Mouse (Mus musculus) thymus, adult 2 months (tissue): ENCODE results near the gene Casz1. TPM values are rescaled to one million over a fixed set of nuclear protein-coding genes. Genes with fewer than 3 reads are reported as not detected.

Source experiments
- DNase-seq: peaks from one replicate; pipeline ENCODE4 v3.0.0; 2021
- H3K27ac ChIP-seq: fragments of 200-500 bp; 2 replicates; pipeline ENCODE4 v1.5.1; 2012; ENCODE audit warnings: low read length, control low read depth; ENCODE audit not compliant: control insufficient read depth, insufficient read depth
- H3K27me3 ChIP-seq: fragments of 200-500 bp; 2 replicates; pipeline ENCODE4 v1.6.1; 2012; ENCODE audit warnings: mild to moderate bottlenecking, low read length, moderate library complexity, mixed read lengths; ENCODE audit not compliant: control insufficient read depth, insufficient read depth
- H3K36me3 ChIP-seq: fragments of 200-500 bp; 2 replicates; pipeline ENCODE4 v1.6.1; 2012; ENCODE audit warnings: mild to moderate bottlenecking, low read length, moderate library complexity; ENCODE audit not compliant: control insufficient read depth, insufficient read depth
- H3K4me1 ChIP-seq: fragments of 200-500 bp; replicated peaks from 2 replicates; pipeline ENCODE4 v1.6.1; 2012; ENCODE audit warnings: low read length; ENCODE audit not compliant: control insufficient read depth, insufficient read depth
- H3K4me3 ChIP-seq: fragments of 200-500 bp; 2 replicates; pipeline ENCODE4 v1.5.1; 2012; ENCODE audit warnings: mild to moderate bottlenecking, low read length, control low read depth, moderate library complexity; ENCODE audit not compliant: control insufficient read depth, insufficient read depth
- CTCF ChIP-seq: fragments of 200-500 bp; IDR thresholded peaks from 2 replicates; pipeline ENCODE4 v1.5.1; 2012; ENCODE audit warnings: mild to moderate bottlenecking, control low read depth, low read length, moderate library complexity, borderline replicate concordance; ENCODE audit not compliant: control insufficient read depth, poor library complexity, insufficient read depth; ENCODE audit errors: extremely low read depth
- POLR2A ChIP-seq: fragments of 200-500 bp; IDR thresholded peaks from 2 replicates; pipeline ENCODE4 v1.6.1; 2012; ENCODE audit warnings: mild to moderate bottlenecking, low read length, control low read depth, moderate library complexity; ENCODE audit not compliant: control insufficient read depth, poor library complexity, insufficient read depth; ENCODE audit errors: extremely low read depth
- WGBS: fragments of 180-500 bp; shearing (Covaris S2); methylation state at CpG from one replicate; pipeline ENCODE4 v1.1.7; 2018; 5-methylcytosine and 5-hydroxymethylcytosine counted together
- polyA plus RNA-seq: library from polyadenylated mRNA; depleted of rRNA; stranded (reverse); fragments of >200 nt; gene quantifications from 2 replicates; pipeline ENCODE4 v1.2.3, GENCODE M21; 2012

Gene Casz1
- polyA plus RNA-seq, 1 experiment, result 5.8 TPM

- no peak for TF ChIP-seq POLR2A
- TF ChIP-seq CTCF, result no peak
- Histone ChIP-seq H3K27me3 (no peaks in the 10 kb centered on the region), H3K27ac (no peak overlapping the region), H3K4me1 (no peaks in the 10 kb centered on the region), H3K36me3 (no peaks in the 10 kb centered on the region), H3K4me3 (no peak overlapping the region)
- no peak for DNase-seq
- WGBS, result 92% methylated on average over 44 of the region's 44 CpGs
Measured at GRCm38 (mm10) chr4:148951821-148952291, 147.6 kb downstream of the Casz1 start.

- 87% methylated on average over 69 of the region's 69 CpGs for WGBS
- H3K4me1 ChIP-seq, result no peaks in the 10 kb centered on the region
- no peak overlapping the region for H3K27ac ChIP-seq
- DNase-seq, result no peak
- H3K36me3 ChIP-seq, result no peaks in the 10 kb centered on the region
- no peak for TF ChIP-seq POLR2A
- no peak for TF ChIP-seq CTCF
- no peaks in the 10 kb centered on the region for H3K27me3 ChIP-seq
- no peak overlapping the region for H3K4me3 ChIP-seq
Measured at GRCm38 (mm10) chr4:148952328-148953222, 148.3 kb downstream of the Casz1 start.

GRCm38 (mm10) chr4:148955131-148955813, 151.0 kb downstream of the Casz1 start:
- no peak overlapping the region for H3K4me3 ChIP-seq
- no peak for DNase-seq
- TF ChIP-seq POLR2A (no peak), CTCF (no peak)
- no peaks in the 10 kb centered on the region for H3K36me3 ChIP-seq
- WGBS, result 93% methylated on average over 14 of the region's 14 CpGs
- no peaks in the 10 kb centered on the region for H3K4me1 ChIP-seq
- no peak overlapping the region for H3K27ac ChIP-seq
- H3K27me3 ChIP-seq, result no peaks in the 10 kb centered on the region

- Histone ChIP-seq H3K4me1 (no peaks in the 10 kb centered on the region), H3K4me3 (no peak overlapping the region), H3K27me3 (no peaks in the 10 kb centered on the region), H3K27ac (no peak overlapping the region), H3K36me3 (no peaks in the 10 kb centered on the region; the same call in 1 of the 2 replicates)
- 94% methylated on average over 12 of the region's 12 CpGs for WGBS
- no peak for TF ChIP-seq POLR2A
- no peak for TF ChIP-seq CTCF
- DNase-seq, result no peak
Measured at GRCm38 (mm10) chr4:148960011-148960410, 155.8 kb downstream of the Casz1 start.

- no peak for TF ChIP-seq POLR2A
- no peak for TF ChIP-seq CTCF
- Histone ChIP-seq H3K27me3 (no peaks in the 10 kb centered on the region), H3K27ac (no peak overlapping the region), H3K4me1 (no peaks in the 10 kb centered on the region), H3K36me3 (no peaks in the 10 kb centered on the region; the same call in 1 of the 2 replicates), H3K4me3 (no peak overlapping the region)
- no peak for DNase-seq
- 97% methylated on average over 19 of the region's 19 CpGs for WGBS
Measured at GRCm38 (mm10) chr4:148961081-148961480, 156.9 kb downstream of the Casz1 start.

GRCm38 (mm10) chr4:148962096-148962495, 157.9 kb downstream of the Casz1 start:
- DNase-seq, result no peak
- H3K27me3 ChIP-seq, result no peaks in the 10 kb centered on the region
- WGBS, result 100% methylated on average over 1 of the region's 1 CpGs
- no peak for TF ChIP-seq POLR2A
- TF ChIP-seq CTCF, result no peak
- peaks cover 4% of the 10 kb centered on the region; the same call in 1 of the 2 replicates for H3K4me1 ChIP-seq
- H3K27ac ChIP-seq, result no peak overlapping the region
- H3K36me3 ChIP-seq, result no peaks in the 10 kb centered on the region; the same call in 1 of the 2 replicates
- no peak overlapping the region for H3K4me3 ChIP-seq
